Comparison of ENCODE assay signal across 16 mouse cellular contexts in genomic region chr14:62002131-62002530, GRCm38 (mm10).
A peak's percentile ranks its signal among the peaks of the same experiment; 100 is the strongest.
DNase-seq lines count a peak whose midpoint lies in the region; ATAC-seq and TF ChIP-seq lines count a peak whose summit lies in the region.
"Had no signal": no experiment of that assay in that cellular context is flagged by ENCODE, and none has a peak within 500 bp of the region (broad histone marks: within the 10 kb centered on the region; RNA-seq: fewer than 3 reads in every experiment).

No protein-coding gene starts in this region.

- no peak overlapping the region for H3K4me2 ChIP-seq in hindbrain, embryonic 13.5 days
- H3K4me2 ChIP-seq in hindbrain, embryonic 16.5 days (ENCODE audit: low read length) = no peak overlapping the region
- no peak overlapping the region for H3K4me2 ChIP-seq in kidney, postnatal 0 days (ENCODE audit: low read length)
- H3K4me2 ChIP-seq: intestine, embryonic 15.5 days; liver, embryonic 13.5 days; lung, embryonic 14.5 days had no signal

- WGBS in hindbrain, embryonic 13.5 days = 65% methylated on average over 5 of the region's 5 CpGs
- 52% methylated on average over 5 of the region's 5 CpGs for WGBS in hindbrain, embryonic 16.5 days
- whole genome bisulfite sequencing in kidney, postnatal 0 days = 48% methylated on average over 5 of the region's 5 CpGs

- H3K4me1 ChIP-seq in hindbrain, embryonic 13.5 days (replicated peaks) = peaks cover 24% of the 10 kb centered on the region
- H3K4me1 ChIP-seq in hindbrain, embryonic 16.5 days (ENCODE audit: control insufficient read depth, insufficient read depth, low read depth, low read length) = peaks cover 16% of the 10 kb centered on the region
- H3K4me1 ChIP-seq in kidney, postnatal 0 days (replicated peaks; ENCODE audit: insufficient read depth, low read length) = peaks cover 12% of the 10 kb centered on the region
- H3K4me1 ChIP-seq: intestine, embryonic 15.5 days; liver, embryonic 13.5 days had no signal

- DNase-seq in kidney, adult 18-20 months = peak; percentile 25
- DNase-seq in kidney, postnatal 0 days (ENCODE audit: low spot score) = peak; percentile 37
- DNase-seq in cerebellum, adult 9-10 months = no peak
- DNase-seq in left cerebral cortex, postnatal 36 days (ENCODE audit: low spot score in 2 of 2) = no peak
- no peak for DNase-seq in liver
- DNase-seq: gastrocnemius, postnatal 36 days; liver, embryonic 13.5 days; right cerebral cortex, postnatal 4 days; thymus, adult 2 months had no signal

- no peak overlapping the region for H3K9ac ChIP-seq in hindbrain, embryonic 13.5 days
- no peak overlapping the region for H3K9ac ChIP-seq in hindbrain, embryonic 16.5 days (ENCODE audit: low read depth, low read length)
- H3K9ac ChIP-seq in kidney, postnatal 0 days (ENCODE audit: low read depth, low read length) = no peak overlapping the region
- H3K9ac ChIP-seq: embryonic facial prominence, embryonic 15.5 days; intestine, embryonic 15.5 days; liver, embryonic 13.5 days; lung, embryonic 14.5 days had no signal

- no peaks in the 10 kb centered on the region for H3K36me3 ChIP-seq in hindbrain, embryonic 13.5 days
- no peaks in the 10 kb centered on the region for H3K36me3 ChIP-seq in hindbrain, embryonic 16.5 days (ENCODE audit: control insufficient read depth, insufficient read depth, low read length)
- H3K36me3 ChIP-seq in kidney, postnatal 0 days (ENCODE audit: insufficient read depth, low read length) = no peaks in the 10 kb centered on the region
- H3K36me3 ChIP-seq: embryonic facial prominence, embryonic 15.5 days; intestine, embryonic 15.5 days; liver, embryonic 13.5 days; midbrain, embryonic 10.5 days had no signal

- TF ChIP-seq CTCF in kidney, postnatal 0 days (IDR thresholded peaks at IDR 0.05; ENCODE audit: low read depth) = no peak

- no peak for ATAC-seq in hindbrain, embryonic 13.5 days (ENCODE audit: low FRiP score)
- ATAC-seq in hindbrain, embryonic 16.5 days = no peak
- peak; percentile 74 for ATAC-seq in kidney, postnatal 0 days (replicated peaks; ENCODE audit: low FRiP score, low read depth)
- ATAC-seq: intestine, embryonic 15.5 days had no signal

- no peak overlapping the region for H3K4me3 ChIP-seq in hindbrain, embryonic 13.5 days
- H3K4me3 ChIP-seq in hindbrain, embryonic 16.5 days (ENCODE audit: low read length) = no peak overlapping the region
- no peak overlapping the region for H3K4me3 ChIP-seq in kidney, postnatal 0 days (replicated peaks; ENCODE audit: low read depth, low read length)
- H3K4me3 ChIP-seq: embryonic facial prominence, embryonic 15.5 days; intestine, embryonic 15.5 days; left cerebral cortex, adult 2 months; liver, embryonic 13.5 days had no signal

- peak overlapping the region; percentile 24; the same call in 1 of the 2 replicates for H3K27ac ChIP-seq in hindbrain, embryonic 13.5 days
- H3K27ac ChIP-seq in hindbrain, embryonic 16.5 days (ENCODE audit: low read depth, low read length) = no peak overlapping the region
- H3K27ac ChIP-seq in kidney, postnatal 0 days = peak overlapping the region; percentile 81
- H3K27ac ChIP-seq: intestine, embryonic 15.5 days; left cerebral cortex, adult 2 months; liver, embryonic 13.5 days had no signal

- intact Hi-C loops in left cerebral cortex, postnatal 36 days (cut with DNase I) = no loop called here

- no peaks in the 10 kb centered on the region for H3K9me3 ChIP-seq in hindbrain, embryonic 13.5 days
- no peaks in the 10 kb centered on the region for H3K9me3 ChIP-seq in hindbrain, embryonic 16.5 days (ENCODE audit: control insufficient read depth, low read length)
- no peaks in the 10 kb centered on the region for H3K9me3 ChIP-seq in kidney, postnatal 0 days (replicated peaks; ENCODE audit: low read length)
- H3K9me3 ChIP-seq: embryonic facial prominence, embryonic 15.5 days; intestine, embryonic 15.5 days; liver, embryonic 13.5 days; midbrain, embryonic 10.5 days had no signal

- H3K27me3 ChIP-seq in hindbrain, embryonic 13.5 days = no peaks in the 10 kb centered on the region
- H3K27me3 ChIP-seq in hindbrain, embryonic 16.5 days (replicated peaks; ENCODE audit: control insufficient read depth, insufficient read depth, low read length) = no peaks in the 10 kb centered on the region
- no peaks in the 10 kb centered on the region for H3K27me3 ChIP-seq in kidney, postnatal 0 days (ENCODE audit: insufficient read depth, low read length)
- H3K27me3 ChIP-seq: embryonic facial prominence, embryonic 15.5 days; intestine, embryonic 15.5 days; liver, embryonic 13.5 days had no signal

Comparison
In these comparisons a context has a peak if more than half of its experiments do, and no peak if none do; other contexts are left out.
1. DNase-seq: peak in kidney, adult 18-20 months (single experiment) and kidney, postnatal 0 days (single experiment); none in cerebellum, adult 9-10 months (single experiment), left cerebral cortex, postnatal 36 days (0 of 2) and liver (single experiment).